Mouse (Mus musculus) hindbrain, embryonic 10.5 days (tissue): ENCODE data around the gene Arid1b. TPM values are rescaled to one million over a fixed set of nuclear protein-coding genes. Genes with fewer than 3 reads are reported as not detected.

ENCODE experiments used
- DNase-seq: peaks from one replicate; pipeline ENCODE4 v3.0.0-alpha.2; 2017; ENCODE audit warnings: low spot score
- H3K27ac ChIP-seq: fragments of 300-500 bp; sonication (generic); 2 replicates; pipeline ENCODE4 v1.5.1; 2016; ENCODE audit warnings: mild to moderate bottlenecking, moderate library complexity
- H3K27me3 ChIP-seq: fragments of 300-500 bp; sonication (generic); 2 replicates; pipeline ENCODE4 v1.6.1; 2016; ENCODE audit warnings: mild to moderate bottlenecking; ENCODE audit not compliant: poor library complexity, insufficient read depth, severe bottlenecking
- H3K36me3 ChIP-seq: fragments of 300-500 bp; sonication (generic); 2 replicates; pipeline ENCODE4 v1.6.1; 2016; ENCODE audit warnings: mild to moderate bottlenecking, moderate library complexity
- H3K4me1 ChIP-seq: fragments of 300-500 bp; sonication (generic); replicated peaks from 2 replicates; pipeline ENCODE4 v1.6.1; 2016; ENCODE audit warnings: mild to moderate bottlenecking
- H3K4me3 ChIP-seq: fragments of 300-500 bp; sonication (generic); 2 replicates; pipeline ENCODE4 v1.5.1; 2016; ENCODE audit warnings: mild to moderate bottlenecking, moderate library complexity
- H3K9me3 ChIP-seq: fragments of 300-500 bp; sonication (generic); 2 replicates; pipeline ENCODE4 v1.6.1; 2016; ENCODE audit warnings: mild to moderate bottlenecking, moderate library complexity
- WGBS: fragments of 180-500 bp; shearing (Covaris S2); methylation state at CpG from one replicate; pipeline ENCODE4 v1.1.7; 2016; 5-methylcytosine and 5-hydroxymethylcytosine counted together
- polyA plus RNA-seq: library from polyadenylated mRNA; unstranded; fragments of >200 nt; fragmentation: Nextera tagmentation; extraction: Ambion mirVana; gene quantifications from 2 replicates; pipeline ENCODE4 v1.2.1, GENCODE M21; 2016

The Arid1b gene
- polyA plus RNA-seq, 1 experiment from 2014 or later = 11.7 TPM

DNA sequence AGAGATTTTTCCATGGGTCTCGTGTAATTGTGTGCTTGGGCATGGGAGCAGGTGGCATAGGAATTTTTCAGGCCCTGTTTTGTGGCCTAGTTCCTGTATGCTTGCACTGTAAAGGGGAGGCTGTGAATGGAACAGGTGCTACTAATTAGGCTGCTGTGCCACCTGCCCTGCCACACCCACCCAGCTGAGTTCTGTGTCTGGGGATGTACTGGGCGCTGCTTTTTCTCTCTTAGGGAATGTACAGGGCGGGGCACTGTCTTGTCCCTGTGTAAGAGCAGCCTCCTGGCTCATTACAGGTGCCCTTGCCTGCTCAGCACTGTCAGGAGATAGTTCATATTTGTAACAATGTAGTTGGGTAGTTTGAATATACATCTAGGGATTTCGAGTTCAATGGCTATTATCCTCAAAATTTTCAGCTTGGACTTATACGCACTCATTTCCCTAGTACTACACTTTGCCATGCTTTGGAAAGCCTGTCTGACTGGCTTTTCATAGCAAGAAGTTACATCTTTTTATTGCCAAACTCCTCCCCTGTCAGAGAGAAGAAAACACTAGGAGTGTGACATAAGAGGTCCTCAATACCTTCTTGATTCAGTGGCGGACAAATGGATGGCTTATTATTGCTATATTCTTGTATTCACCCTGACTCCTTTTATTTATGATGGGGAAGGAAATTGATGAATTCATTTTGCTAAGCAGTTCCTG is 149.8 kb downstream of the Arid1b start:
- H3K27me3 ChIP-seq = no peaks in the 10 kb centered on the region
- 88% methylated on average over 6 of the region's 6 CpGs for WGBS
- H3K9me3 ChIP-seq = no peaks in the 10 kb centered on the region
- DNase-seq = no peak
- no peak overlapping the region for H3K4me3 ChIP-seq
- H3K4me1 ChIP-seq = peaks cover 11% of the 10 kb centered on the region
- H3K36me3 ChIP-seq = no peaks in the 10 kb centered on the region; the same call in 1 of the 2 replicates
- no peak overlapping the region for H3K27ac ChIP-seq

DNA sequence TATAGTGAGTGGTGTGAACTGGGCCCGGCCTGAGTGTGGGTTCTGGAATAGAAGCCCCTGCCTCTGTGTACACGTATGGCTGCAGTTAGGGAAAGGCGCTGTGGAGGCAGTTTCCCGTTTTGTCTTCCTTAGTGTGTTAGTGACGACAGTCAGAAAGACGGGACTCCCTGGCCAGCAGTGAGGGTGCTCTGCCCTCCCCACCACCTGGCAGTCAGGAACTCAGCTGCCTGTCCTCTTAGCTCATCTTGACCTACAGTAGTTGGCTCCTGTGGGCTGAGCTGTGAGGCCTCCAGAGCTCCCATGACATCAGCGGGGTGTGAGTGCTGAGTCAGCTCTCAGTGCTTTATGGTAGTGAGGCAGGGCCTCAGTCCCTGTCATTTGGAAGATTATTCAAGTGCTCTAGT is 156.5 kb downstream of the Arid1b start:
- 71% methylated on average over 7 of the region's 7 CpGs for WGBS
- peaks cover 16% of the 10 kb centered on the region; the same call in 1 of the 2 replicates for H3K4me1 ChIP-seq
- H3K27me3 ChIP-seq = no peaks in the 10 kb centered on the region
- H3K36me3 ChIP-seq = no peaks in the 10 kb centered on the region; the same call in 1 of the 2 replicates
- no peak overlapping the region for H3K4me3 ChIP-seq
- no peak overlapping the region for H3K27ac ChIP-seq
- DNase-seq = no peak
- no peaks in the 10 kb centered on the region for H3K9me3 ChIP-seq

DNA sequence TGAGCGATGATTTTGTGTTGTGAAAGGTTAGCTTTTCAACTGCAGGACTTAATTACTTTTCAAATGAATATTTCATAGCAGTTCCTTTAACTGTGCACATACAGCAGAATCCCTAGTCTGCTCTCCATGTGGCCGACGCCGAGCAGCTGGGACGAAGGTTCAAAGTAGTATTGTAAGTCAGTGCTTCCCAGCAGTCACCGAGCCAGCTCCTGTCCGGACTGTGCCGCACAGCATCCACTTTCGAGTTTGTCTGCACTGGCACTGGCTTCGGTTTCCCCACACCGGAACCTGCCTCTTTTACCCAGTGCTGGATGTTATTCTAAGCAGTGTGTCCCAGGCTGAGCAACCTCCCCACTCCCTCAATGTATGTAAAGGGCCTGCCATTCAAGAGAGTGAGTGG is 157.7 kb downstream of the Arid1b start:
- no peak for DNase-seq
- no peak overlapping the region for H3K27ac ChIP-seq
- H3K9me3 ChIP-seq = no peaks in the 10 kb centered on the region
- no peaks in the 10 kb centered on the region; the same call in 1 of the 2 replicates for H3K36me3 ChIP-seq
- 74% methylated on average over 11 of the region's 11 CpGs for WGBS
- H3K27me3 ChIP-seq = no peaks in the 10 kb centered on the region
- peaks cover 16% of the 10 kb centered on the region; the same call in 1 of the 2 replicates for H3K4me1 ChIP-seq
- H3K4me3 ChIP-seq = no peak overlapping the region

- DNase-seq = no peak
- no peaks in the 10 kb centered on the region for H3K9me3 ChIP-seq
- no peak overlapping the region for H3K4me3 ChIP-seq
- no peaks in the 10 kb centered on the region; the same call in 1 of the 2 replicates for H3K36me3 ChIP-seq
- H3K4me1 ChIP-seq = peaks cover 18% of the 10 kb centered on the region; the same call in 1 of the 2 replicates
- 92% methylated on average over 2 of the region's 2 CpGs for WGBS
- H3K27me3 ChIP-seq = no peaks in the 10 kb centered on the region
- H3K27ac ChIP-seq = no peak overlapping the region
Observed at GRCm38 (mm10) chr17:5153461-5153860, 159.3 kb downstream of the Arid1b start.

DNA sequence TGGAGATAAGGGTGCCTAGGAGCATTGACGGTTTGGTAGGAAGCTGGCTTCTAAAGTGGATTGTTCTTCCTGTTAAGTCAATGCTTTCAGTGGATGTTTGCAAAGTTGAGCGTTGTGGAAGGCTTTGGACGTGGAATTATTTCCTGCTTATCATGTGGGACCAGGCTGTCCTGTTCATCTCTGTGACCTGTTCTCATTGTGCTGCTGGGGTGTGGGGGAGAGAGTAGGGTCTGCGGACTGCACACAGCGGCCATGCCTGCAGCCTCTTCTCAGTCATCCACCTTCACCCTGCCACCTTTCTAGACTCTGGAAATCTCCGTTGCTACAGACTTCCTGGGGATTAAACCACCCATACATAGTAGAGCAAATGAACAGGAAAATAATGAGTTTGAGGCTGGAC is 160.2 kb downstream of the Arid1b start:
- H3K36me3 ChIP-seq = no peaks in the 10 kb centered on the region
- H3K4me1 ChIP-seq = peaks cover 18% of the 10 kb centered on the region; the same call in 1 of the 2 replicates
- WGBS = 86% methylated on average over 6 of the region's 6 CpGs
- H3K27ac ChIP-seq = no peak overlapping the region
- DNase-seq = no peak
- no peaks in the 10 kb centered on the region for H3K27me3 ChIP-seq
- H3K9me3 ChIP-seq = no peaks in the 10 kb centered on the region
- no peak overlapping the region for H3K4me3 ChIP-seq

DNA sequence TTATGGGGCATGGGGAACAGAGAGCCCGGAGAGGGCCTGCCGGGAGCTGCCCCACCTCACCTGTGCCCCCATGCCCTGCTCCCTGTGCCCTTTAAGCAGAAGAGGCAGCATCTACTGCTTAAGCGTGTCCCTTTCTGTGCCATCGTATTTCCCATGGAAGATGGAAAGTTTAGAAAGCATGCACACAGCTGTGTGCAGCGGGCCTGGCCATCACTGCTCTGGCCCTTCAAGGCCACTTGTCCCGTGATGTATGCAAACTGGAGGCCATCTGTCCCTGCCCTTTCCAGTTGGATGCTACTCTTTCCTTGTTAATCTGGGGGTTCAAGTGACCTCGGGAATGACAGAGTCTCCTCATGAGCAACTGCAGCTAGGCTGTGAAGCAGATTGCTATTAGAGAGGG is 163.5 kb downstream of the Arid1b start:
- Histone ChIP-seq H3K36me3 (no peaks in the 10 kb centered on the region), H3K27ac (no peak overlapping the region), H3K4me1 (0 out of 2 replicates have a peak, but pooled peaks cover 8% of the 10 kb centered on the region), H3K9me3 (no peaks in the 10 kb centered on the region), H3K27me3 (no peaks in the 10 kb centered on the region), H3K4me3 (no peak overlapping the region)
- WGBS = 87% methylated on average over 7 of the region's 7 CpGs
- DNase-seq = no peak

DNA sequence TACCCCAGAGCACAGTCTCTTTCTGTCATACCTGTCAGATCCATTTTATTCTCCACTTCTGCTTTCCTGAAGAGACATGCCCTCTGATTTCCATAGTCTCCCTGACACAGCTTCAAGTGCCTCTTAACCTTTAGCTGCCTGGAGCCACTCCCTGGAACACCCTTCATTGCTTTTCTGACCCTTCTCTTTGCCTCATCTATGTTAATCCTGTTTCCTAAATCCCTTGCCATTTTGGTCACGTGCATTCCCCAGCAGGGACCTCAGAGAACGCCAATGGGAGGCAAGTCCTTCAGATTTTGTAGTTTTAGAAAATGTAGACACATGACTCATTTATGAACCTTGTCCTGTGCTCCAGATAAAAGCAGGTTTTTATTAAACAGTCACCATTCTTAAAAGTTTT is 168.4 kb downstream of the Arid1b start:
- H3K9me3 ChIP-seq = no peaks in the 10 kb centered on the region
- H3K36me3 ChIP-seq = 0 out of 2 replicates have a peak, but pooled peaks cover 3% of the 10 kb centered on the region
- H3K4me1 ChIP-seq = peaks cover 19% of the 10 kb centered on the region
- no peak overlapping the region for H3K4me3 ChIP-seq
- no peak overlapping the region for H3K27ac ChIP-seq
- DNase-seq = no peak
- WGBS = 65% methylated on average over 2 of the region's 2 CpGs
- H3K27me3 ChIP-seq = no peaks in the 10 kb centered on the region

GRCm38 (mm10) chr17:5163251-5163826 is 169.2 kb downstream of the Arid1b start:
- H3K27ac ChIP-seq = no peak overlapping the region
- 87% methylated on average over 7 of the region's 7 CpGs for WGBS
- no peaks in the 10 kb centered on the region for H3K27me3 ChIP-seq
- no peak for DNase-seq
- no peaks in the 10 kb centered on the region for H3K9me3 ChIP-seq
- H3K4me3 ChIP-seq = no peak overlapping the region
- H3K36me3 ChIP-seq = 0 out of 2 replicates have a peak, but pooled peaks cover 3% of the 10 kb centered on the region
- H3K4me1 ChIP-seq = peaks cover 18% of the 10 kb centered on the region

DNA sequence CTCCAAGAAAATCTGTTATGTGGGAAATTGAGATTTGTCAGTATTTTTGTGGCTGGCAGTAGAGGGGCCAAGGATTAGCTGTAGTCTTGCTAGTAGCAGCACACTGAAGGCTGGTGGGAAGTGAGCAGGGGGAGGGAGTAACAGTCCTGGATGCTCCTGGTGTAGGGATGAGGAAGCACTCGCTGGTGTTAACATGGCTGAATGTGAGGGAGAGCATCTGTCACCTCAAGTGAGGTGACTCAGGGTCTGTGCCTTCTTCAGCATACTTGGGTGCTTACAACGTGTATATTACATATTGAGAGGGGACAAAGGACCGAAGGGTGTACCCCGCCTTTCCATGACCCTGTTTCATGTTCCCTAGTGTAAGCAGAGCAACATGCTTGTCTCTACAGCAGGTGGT is 170.7 kb downstream of the Arid1b start:
- Histone ChIP-seq H3K4me1 (peaks cover 22% of the 10 kb centered on the region), H3K36me3 (0 out of 2 replicates have a peak, but pooled peaks cover 3% of the 10 kb centered on the region), H3K27ac (peak overlapping the region; percentile 35; the same call in 1 of the 2 replicates), H3K27me3 (no peaks in the 10 kb centered on the region), H3K9me3 (no peaks in the 10 kb centered on the region), H3K4me3 (no peak overlapping the region)
- WGBS = 88% methylated on average over 4 of the region's 4 CpGs
- no peak for DNase-seq

DNA sequence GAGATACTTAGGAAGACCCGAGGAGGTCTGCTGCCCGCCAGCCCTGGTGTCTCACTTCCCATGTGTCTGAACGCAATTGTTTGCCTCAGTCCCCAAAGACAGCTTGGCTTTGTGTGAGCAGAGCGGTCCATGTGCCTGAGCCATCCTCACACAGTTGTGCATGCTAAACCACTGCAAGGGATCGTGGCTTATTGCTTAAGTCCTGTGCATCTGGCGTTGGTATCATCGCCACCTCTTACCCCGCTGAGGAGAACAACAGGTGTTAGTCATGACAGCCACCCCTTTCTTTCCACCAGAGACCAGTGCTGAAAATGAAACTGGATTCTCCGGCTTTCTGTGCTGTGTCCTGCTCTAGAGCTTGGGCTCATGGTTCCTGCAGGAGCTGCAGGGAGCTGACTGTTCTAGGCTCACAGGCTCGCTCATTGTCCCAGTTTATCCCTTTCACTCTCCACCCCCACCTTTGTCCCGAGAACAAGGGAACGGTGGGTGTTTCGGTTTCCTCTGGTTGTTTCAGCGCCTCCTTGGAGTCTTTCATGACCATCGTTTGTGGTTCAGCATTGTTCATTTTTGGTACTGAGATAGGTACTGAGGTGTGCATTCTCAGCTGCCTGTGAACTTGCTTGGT is 171.2 kb downstream of the Arid1b start:
- H3K9me3 ChIP-seq = no peaks in the 10 kb centered on the region
- peak overlapping the region; percentile 35; the same call in 1 of the 2 replicates for H3K27ac ChIP-seq
- 67% methylated on average over 15 of the region's 15 CpGs for WGBS
- H3K36me3 ChIP-seq = 0 out of 2 replicates have a peak, but pooled peaks cover 3% of the 10 kb centered on the region
- no peak overlapping the region for H3K4me3 ChIP-seq
- no peak for DNase-seq
- peaks cover 22% of the 10 kb centered on the region for H3K4me1 ChIP-seq
- H3K27me3 ChIP-seq = no peaks in the 10 kb centered on the region

GRCm38 (mm10) chr17:5166175-5166574 is 172.0 kb downstream of the Arid1b start:
- Histone ChIP-seq H3K4me3 (no peak overlapping the region), H3K27ac (no peak overlapping the region), H3K9me3 (no peaks in the 10 kb centered on the region), H3K4me1 (peaks cover 22% of the 10 kb centered on the region), H3K36me3 (0 out of 2 replicates have a peak, but pooled peaks cover 3% of the 10 kb centered on the region), H3K27me3 (no peaks in the 10 kb centered on the region)
- DNase-seq = no peak
- 82% methylated on average over 4 of the region's 4 CpGs for WGBS

GRCm38 (mm10) chr17:5168046-5168445 is 173.9 kb downstream of the Arid1b start:
- H3K9me3 ChIP-seq = no peaks in the 10 kb centered on the region
- no peaks in the 10 kb centered on the region for H3K27me3 ChIP-seq
- no peak overlapping the region for H3K27ac ChIP-seq
- peaks cover 35% of the 10 kb centered on the region for H3K4me1 ChIP-seq
- WGBS = 88% methylated on average over 7 of the region's 7 CpGs
- 0 out of 2 replicates have a peak, but pooled peaks cover 3% of the 10 kb centered on the region for H3K36me3 ChIP-seq
- H3K4me3 ChIP-seq = no peak overlapping the region
- DNase-seq = no peak

GRCm38 (mm10) chr17:5168640-5169039 is 174.5 kb downstream of the Arid1b start:
- Histone ChIP-seq H3K4me3 (no peak overlapping the region), H3K27ac (no peak overlapping the region), H3K9me3 (no peaks in the 10 kb centered on the region), H3K36me3 (no peaks in the 10 kb centered on the region), H3K27me3 (no peaks in the 10 kb centered on the region), H3K4me1 (peaks cover 37% of the 10 kb centered on the region)
- no peak for DNase-seq
- WGBS = 94% methylated on average over 7 of the region's 7 CpGs
